Mouse (Mus musculus): ENCODE results near the gene Shank1. TPM values are rescaled to one million over a fixed set of nuclear protein-coding genes. Genes with fewer than 3 reads are reported as not detected.

Gene Shank1
- polyA plus RNA-seq, 1 experiment = 0.07 TPM

GRCm38 (mm10) chr7:44359908-44360672 is 50.0 kb downstream of the Shank1 start:
- peaks cover 38% of the 10 kb centered on the region for H3K4me1 ChIP-seq
- peaks cover 84% of the 10 kb centered on the region for H3K27me3 ChIP-seq (replicated peaks)
- no peak for TF ChIP-seq FLI1 (IDR thresholded peaks at IDR 0.05; ENCODE audit: low read length)
- TF ChIP-seq GATA1 (IDR thresholded peaks at IDR 0.05; ENCODE audit: borderline replicate concordance, low read length) = no peak
- no peaks in the 10 kb centered on the region for H3K36me3 ChIP-seq (replicated peaks; ENCODE audit: low read length)
- H3K4me3 ChIP-seq (replicated peaks) = peak overlapping the region; percentile 94
- peaks cover 7% of the 10 kb centered on the region for H3K9me3 ChIP-seq

GRCm38 (mm10) chr7:44360792-44361301 is 50.8 kb downstream of the Shank1 start:
- Histone ChIP-seq H3K27me3 (replicated peaks) (peaks cover 81% of the 10 kb centered on the region), H3K36me3 (replicated peaks; ENCODE audit: low read length) (no peaks in the 10 kb centered on the region), H3K4me1 (peaks cover 38% of the 10 kb centered on the region), H3K9me3 (peaks cover 7% of the 10 kb centered on the region), H3K4me3 (replicated peaks) (peak overlapping the region; percentile 94)
- TF ChIP-seq GATA1 (IDR thresholded peaks at IDR 0.05; ENCODE audit: borderline replicate concordance, low read length) (no peak), FLI1 (IDR thresholded peaks at IDR 0.05; ENCODE audit: low read length) (no peak)

- TF ChIP-seq GATA1 (IDR thresholded peaks at IDR 0.05; ENCODE audit: borderline replicate concordance, low read length) (no peak), FLI1 (IDR thresholded peaks at IDR 0.05; ENCODE audit: low read length) (no peak)
- Histone ChIP-seq H3K4me1 (peaks cover 22% of the 10 kb centered on the region), H3K27me3 (replicated peaks) (peaks cover 6% of the 10 kb centered on the region), H3K36me3 (replicated peaks; ENCODE audit: low read length) (no peaks in the 10 kb centered on the region), H3K4me3 (replicated peaks) (no peak overlapping the region), H3K9me3 (0 out of 2 replicates have a peak, but pooled peaks cover 6% of the 10 kb centered on the region)
These were observed 62.6 kb downstream of the Shank1 start for GRCm38 (mm10) chr7:44372678-44373077.

- H3K36me3 ChIP-seq (replicated peaks; ENCODE audit: low read length) = no peaks in the 10 kb centered on the region
- peak overlapping the region; percentile 92 for H3K4me3 ChIP-seq (replicated peaks)
- H3K9me3 ChIP-seq = 0 out of 2 replicates have a peak, but pooled peaks cover 2% of the 10 kb centered on the region
- peaks cover 22% of the 10 kb centered on the region for H3K4me1 ChIP-seq
- peaks cover 10% of the 10 kb centered on the region for H3K27me3 ChIP-seq (replicated peaks)
- TF ChIP-seq FLI1 (IDR thresholded peaks at IDR 0.05; ENCODE audit: low read length) (no peak), GATA1 (IDR thresholded peaks at IDR 0.05; ENCODE audit: borderline replicate concordance, low read length) (no peak)
These were observed 63.4 kb downstream of the Shank1 start for GRCm38 (mm10) chr7:44373460-44373859.

- Histone ChIP-seq H3K4me1 (peaks cover 22% of the 10 kb centered on the region), H3K27me3 (replicated peaks) (peaks cover 10% of the 10 kb centered on the region)
These were observed 64.0 kb downstream of the Shank1 start for GRCm38 (mm10) chr7:44373889-44374652.

GRCm38 (mm10) chr7:44374756-44375155 is 64.7 kb downstream of the Shank1 start:
- peaks cover 5% of the 10 kb centered on the region for H3K9me3 ChIP-seq
- peaks cover 13% of the 10 kb centered on the region for H3K27me3 ChIP-seq (replicated peaks)
- H3K4me3 ChIP-seq (replicated peaks) = peak overlapping the region; percentile 92
- peaks cover 22% of the 10 kb centered on the region for H3K4me1 ChIP-seq
- H3K36me3 ChIP-seq (replicated peaks; ENCODE audit: low read length) = no peaks in the 10 kb centered on the region
- TF ChIP-seq GATA1 (IDR thresholded peaks at IDR 0.05; ENCODE audit: borderline replicate concordance, low read length) (no peak), FLI1 (IDR thresholded peaks at IDR 0.05; ENCODE audit: low read length) (no peak)

More at GRCm38 (mm10) chr7:44373889-44374652, 64.0 kb downstream of the Shank1 start:
- TF ChIP-seq FLI1 (IDR thresholded peaks at IDR 0.05; ENCODE audit: low read length) = no peak
- no peak for TF ChIP-seq GATA1 (IDR thresholded peaks at IDR 0.05; ENCODE audit: borderline replicate concordance, low read length)
- H3K9me3 ChIP-seq = no peaks in the 10 kb centered on the region
- no peaks in the 10 kb centered on the region for H3K36me3 ChIP-seq (replicated peaks; ENCODE audit: low read length)
- peak overlapping the region; percentile 92 for H3K4me3 ChIP-seq (replicated peaks)

- H3K4me3 ChIP-seq (replicated peaks) = no peak overlapping the region
- no peaks in the 10 kb centered on the region for H3K36me3 ChIP-seq (replicated peaks; ENCODE audit: low read length)
- H3K9me3 ChIP-seq = peaks cover 7% of the 10 kb centered on the region
- H3K4me1 ChIP-seq = peaks cover 22% of the 10 kb centered on the region
- TF ChIP-seq GATA1 (IDR thresholded peaks at IDR 0.05; ENCODE audit: borderline replicate concordance, low read length) = no peak
- TF ChIP-seq FLI1 (IDR thresholded peaks at IDR 0.05; ENCODE audit: low read length) = no peak
- H3K27me3 ChIP-seq (replicated peaks) = peaks cover 11% of the 10 kb centered on the region
These were observed 65.2 kb downstream of the Shank1 start for GRCm38 (mm10) chr7:44375207-44375606.

- no peak for TF ChIP-seq FLI1 (IDR thresholded peaks at IDR 0.05; ENCODE audit: low read length)
- H3K36me3 ChIP-seq (replicated peaks; ENCODE audit: low read length) = no peaks in the 10 kb centered on the region
- peaks cover 13% of the 10 kb centered on the region for H3K9me3 ChIP-seq
- H3K27me3 ChIP-seq (replicated peaks) = peaks cover 14% of the 10 kb centered on the region
- peaks cover 22% of the 10 kb centered on the region for H3K4me1 ChIP-seq
- H3K4me3 ChIP-seq (replicated peaks) = no peak overlapping the region
These were observed 65.7 kb downstream of the Shank1 start for GRCm38 (mm10) chr7:44375793-44376192.

- Histone ChIP-seq H3K27me3 (replicated peaks) (peaks cover 28% of the 10 kb centered on the region), H3K4me1 (peaks cover 19% of the 10 kb centered on the region), H3K4me3 (replicated peaks) (no peak overlapping the region), H3K9me3 (peaks cover 14% of the 10 kb centered on the region), H3K36me3 (replicated peaks; ENCODE audit: low read length) (no peaks in the 10 kb centered on the region)
- TF ChIP-seq FLI1 (IDR thresholded peaks at IDR 0.05; ENCODE audit: low read length) = no peak
- no peak for TF ChIP-seq GATA1 (IDR thresholded peaks at IDR 0.05; ENCODE audit: borderline replicate concordance, low read length)
These were observed 68.2 kb downstream of the Shank1 start for GRCm38 (mm10) chr7:44378290-44378689.

- Histone ChIP-seq H3K27me3 (replicated peaks) (peaks cover 68% of the 10 kb centered on the region), H3K4me3 (replicated peaks) (no peak overlapping the region), H3K36me3 (replicated peaks; ENCODE audit: low read length) (no peaks in the 10 kb centered on the region), H3K9me3 (peaks cover 14% of the 10 kb centered on the region), H3K4me1 (peaks cover 13% of the 10 kb centered on the region)
- TF ChIP-seq FLI1 (IDR thresholded peaks at IDR 0.05; ENCODE audit: low read length) (no peak), GATA1 (IDR thresholded peaks at IDR 0.05; ENCODE audit: borderline replicate concordance, low read length) (no peak)
These were observed 72.5 kb downstream of the Shank1 start for GRCm38 (mm10) chr7:44382541-44382940.
